Mouse (Mus musculus): ENCODE measurements around the gene Kcnip1. TPM values are rescaled to one million over a fixed set of nuclear protein-coding genes. Genes with fewer than 3 reads are reported as not detected.

Gene Kcnip1
- polyA plus RNA-seq, 1 experiment from 2014 or later, result 2.4 TPM

DNA sequence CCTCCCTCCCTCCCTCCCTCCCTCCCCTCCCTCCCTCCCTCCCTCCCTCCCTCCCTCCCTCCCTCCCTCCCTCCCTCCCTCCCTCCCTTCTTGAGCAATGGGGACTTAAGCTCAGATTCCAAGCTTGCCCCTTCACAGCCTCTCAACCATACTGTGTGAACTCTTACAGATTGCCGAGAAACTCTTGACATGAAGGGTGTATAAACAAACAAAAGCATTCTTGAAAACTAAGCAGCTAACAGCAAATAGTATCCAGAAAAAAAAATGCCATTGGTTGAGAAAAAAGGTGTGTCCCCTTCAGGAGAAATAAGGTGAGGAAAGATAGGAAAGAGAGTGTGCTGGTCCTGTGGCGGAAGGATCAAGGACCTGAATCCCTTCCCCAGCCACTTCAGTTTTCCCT lies 389.8 kb downstream of the Kcnip1 start:
- Histone ChIP-seq H3K4me1 (replicated peaks) (peaks cover 8% of the 10 kb centered on the region), H3K27ac (no peak overlapping the region), H3K9me3 (no peaks in the 10 kb centered on the region), H3K4me2 (no peak overlapping the region), H3K36me3 (no peaks in the 10 kb centered on the region), H3K9ac (replicated peaks) (no peak overlapping the region), H3K27me3 (no peaks in the 10 kb centered on the region), H3K4me3 (replicated peaks) (no peak overlapping the region)
- no peak for ATAC-seq (ENCODE audit: insufficient number of reproducible peaks, insufficient read depth, low FRiP score, low TSS enrichment, low read depth)
- whole genome bisulfite sequencing, result 67% methylated on average over 2 of the region's 2 CpGs

DNA sequence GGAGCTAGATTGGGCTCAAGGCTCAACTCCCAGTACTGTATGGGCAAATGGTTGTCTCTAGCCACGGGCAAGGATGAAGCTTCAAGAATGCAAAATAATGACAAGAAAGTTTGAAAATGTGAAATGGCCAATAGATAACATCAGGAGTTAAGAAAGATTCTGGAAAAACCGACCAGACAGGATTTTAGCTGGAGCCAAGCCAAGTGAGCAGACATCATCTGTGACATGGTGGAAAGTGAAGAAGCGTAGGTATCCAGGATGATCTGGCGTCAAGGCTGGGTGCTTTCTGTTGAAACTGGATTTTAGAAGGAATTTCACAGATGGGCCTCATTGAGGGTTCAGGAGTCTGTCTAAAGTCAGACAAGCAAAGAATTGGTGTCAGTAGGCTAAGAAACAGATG lies 394.0 kb downstream of the Kcnip1 start, which contains the start of gene D130052B06Rik:
D130052B06Rik (plus strand) TSS at position 317 of the 400 bp plus-strand sequence.
- Histone ChIP-seq H3K27me3 (peaks cover 2% of the 10 kb centered on the region; the same call in 1 of the 2 replicates), H3K9me3 (no peaks in the 10 kb centered on the region), H3K36me3 (no peaks in the 10 kb centered on the region), H3K4me1 (replicated peaks) (no peaks in the 10 kb centered on the region), H3K27ac (no peak within 1 kb of the TSS), H3K9ac (replicated peaks) (no peak within 1 kb of the TSS), H3K4me2 (no peak within 1 kb of the TSS), H3K4me3 (replicated peaks) (no peak within 1 kb of the TSS)
- 70% methylated on average over 4 of the region's 4 CpGs for WGBS
- no peak for ATAC-seq (ENCODE audit: insufficient number of reproducible peaks, insufficient read depth, low FRiP score, low TSS enrichment, low read depth)

DNA sequence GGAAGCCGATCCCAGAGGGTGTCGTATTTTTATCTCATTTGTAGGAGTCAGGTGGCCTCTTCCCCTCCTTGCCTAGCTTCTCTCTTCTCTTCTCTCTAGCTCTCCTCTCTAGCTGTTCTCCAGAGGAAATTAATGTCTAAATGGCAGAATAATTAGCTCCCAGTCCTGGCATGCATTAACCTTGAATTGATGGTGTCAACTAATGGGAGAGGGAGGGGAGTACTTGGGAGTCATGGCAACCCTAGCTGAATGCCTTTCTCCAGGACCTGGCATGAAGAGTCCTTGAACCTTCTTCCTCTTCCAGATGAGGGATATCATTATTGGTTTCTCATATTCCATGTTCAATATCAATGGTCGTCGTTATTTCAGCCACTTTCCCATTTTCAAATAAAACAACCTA lies 396.3 kb downstream of the Kcnip1 start:
- no peaks in the 10 kb centered on the region for H3K36me3 ChIP-seq
- H3K9me3 ChIP-seq, result no peaks in the 10 kb centered on the region
- 74% methylated on average over 4 of the region's 4 CpGs for WGBS
- H3K4me1 ChIP-seq (replicated peaks), result no peaks in the 10 kb centered on the region
- H3K9ac ChIP-seq (replicated peaks), result no peak overlapping the region
- H3K4me3 ChIP-seq (replicated peaks), result no peak overlapping the region
- H3K27ac ChIP-seq, result no peak overlapping the region
- H3K27me3 ChIP-seq, result peaks cover 2% of the 10 kb centered on the region; the same call in 1 of the 2 replicates
- ATAC-seq (ENCODE audit: insufficient number of reproducible peaks, insufficient read depth, low FRiP score, low TSS enrichment, low read depth), result no peak
- H3K4me2 ChIP-seq, result no peak overlapping the region

DNA sequence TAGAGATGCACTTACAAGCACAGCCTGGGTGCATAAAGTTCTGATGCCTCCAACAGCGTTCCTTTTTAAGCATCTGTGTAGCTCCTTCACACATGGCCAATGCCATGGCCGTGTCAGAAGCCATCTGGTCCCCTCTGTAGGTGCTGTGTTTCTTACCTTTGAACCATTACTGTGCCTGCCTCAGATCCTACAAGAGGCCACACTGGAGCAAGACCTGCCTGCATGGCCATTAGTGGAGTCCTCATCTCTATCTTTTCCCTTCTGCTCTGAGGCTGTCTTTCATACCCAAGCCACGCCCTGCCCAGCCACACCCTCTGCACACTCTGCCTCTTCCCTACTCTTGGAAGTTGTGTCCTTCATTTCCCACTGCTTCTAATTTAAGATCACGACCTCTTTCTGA lies 400.1 kb downstream of the Kcnip1 start:
- no peak for ATAC-seq (ENCODE audit: insufficient number of reproducible peaks, insufficient read depth, low FRiP score, low TSS enrichment, low read depth)
- Histone ChIP-seq H3K9ac (replicated peaks) (no peak overlapping the region), H3K27ac (no peak overlapping the region), H3K4me3 (replicated peaks) (no peak overlapping the region), H3K27me3 (peaks cover 2% of the 10 kb centered on the region; the same call in 1 of the 2 replicates), H3K4me2 (no peak overlapping the region), H3K9me3 (no peaks in the 10 kb centered on the region), H3K36me3 (no peaks in the 10 kb centered on the region), H3K4me1 (replicated peaks) (no peaks in the 10 kb centered on the region)
- WGBS, result 68% methylated on average over 4 of the region's 4 CpGs

DNA sequence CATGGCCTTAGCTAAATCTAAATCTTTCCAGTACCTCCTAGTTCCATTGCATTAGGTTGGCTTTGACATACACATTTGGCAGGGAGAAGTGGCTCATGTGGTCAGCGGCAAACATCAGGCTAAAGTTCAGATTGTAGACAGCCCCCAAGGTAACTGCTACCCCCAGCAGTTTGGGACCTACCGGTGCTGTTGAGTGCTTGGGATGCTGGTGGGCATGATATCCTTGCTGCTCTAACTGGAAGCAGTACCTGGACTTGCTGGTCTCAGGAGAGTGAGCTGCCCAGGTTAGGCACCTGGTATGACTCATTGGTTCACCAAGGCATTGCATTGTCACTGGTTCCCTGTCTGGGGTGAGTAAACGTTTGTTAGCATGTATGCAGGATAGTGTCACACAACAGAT lies 402.2 kb downstream of the Kcnip1 start:
- 86% methylated on average over 3 of the region's 3 CpGs for WGBS
- ATAC-seq (ENCODE audit: insufficient number of reproducible peaks, insufficient read depth, low FRiP score, low TSS enrichment, low read depth), result no peak
- H3K9ac ChIP-seq (replicated peaks), result no peak overlapping the region
- H3K9me3 ChIP-seq, result no peaks in the 10 kb centered on the region
- no peak overlapping the region for H3K4me3 ChIP-seq (replicated peaks)
- H3K27me3 ChIP-seq, result peaks cover 1% of the 10 kb centered on the region; the same call in 1 of the 2 replicates
- H3K36me3 ChIP-seq, result no peaks in the 10 kb centered on the region
- H3K27ac ChIP-seq, result no peak overlapping the region
- H3K4me2 ChIP-seq, result no peak overlapping the region
- H3K4me1 ChIP-seq (replicated peaks), result no peaks in the 10 kb centered on the region

DNA sequence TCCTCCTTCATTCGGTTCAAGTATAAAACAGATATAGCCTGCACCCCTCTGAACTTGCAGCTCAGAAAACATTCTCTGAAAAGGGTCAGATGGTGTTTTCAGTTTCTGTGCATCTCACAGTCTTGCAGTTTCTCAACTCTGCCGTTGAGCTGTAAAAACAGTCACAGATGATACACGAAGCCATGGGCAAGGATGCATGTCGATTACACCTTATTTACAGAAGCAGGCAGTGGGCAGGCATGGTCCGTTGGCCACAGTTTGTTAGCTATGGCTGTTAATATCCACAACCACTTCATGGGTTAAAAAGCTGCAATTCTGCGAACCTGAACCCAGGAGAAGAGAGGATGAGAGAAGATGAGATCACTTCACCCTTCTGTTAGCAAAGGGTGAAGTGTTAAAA lies 406.3 kb downstream of the Kcnip1 start:
- H3K9me3 ChIP-seq, result no peaks in the 10 kb centered on the region
- H3K27me3 ChIP-seq, result no peaks in the 10 kb centered on the region
- H3K4me1 ChIP-seq (replicated peaks), result no peaks in the 10 kb centered on the region
- no peak overlapping the region for H3K4me2 ChIP-seq
- no peak for ATAC-seq (ENCODE audit: insufficient number of reproducible peaks, insufficient read depth, low FRiP score, low TSS enrichment, low read depth)
- no peak overlapping the region for H3K27ac ChIP-seq
- no peak overlapping the region for H3K4me3 ChIP-seq (replicated peaks)
- 77% methylated on average over 6 of the region's 6 CpGs for WGBS
- H3K36me3 ChIP-seq, result no peaks in the 10 kb centered on the region
- H3K9ac ChIP-seq (replicated peaks), result no peak overlapping the region

DNA sequence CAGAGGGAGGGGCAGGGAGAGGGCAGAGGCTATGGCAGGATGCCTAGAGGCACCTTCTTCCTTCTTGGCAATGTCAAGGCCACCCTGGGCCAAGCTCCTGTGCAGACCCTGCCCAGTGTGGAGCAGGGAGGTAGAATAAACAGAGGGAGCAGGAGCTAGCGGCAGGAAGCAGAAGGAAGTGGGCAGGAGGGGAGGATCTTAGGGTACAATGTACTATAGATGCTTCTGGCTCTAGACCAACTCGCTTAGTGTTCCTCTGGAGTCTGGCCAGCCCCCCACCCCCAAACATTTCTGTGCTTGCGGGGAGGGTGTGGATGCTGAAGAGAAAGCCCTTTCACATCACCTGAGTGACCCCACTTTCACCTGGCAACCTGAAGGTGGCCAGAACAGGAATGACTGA lies 413.3 kb downstream of the Kcnip1 start:
- Histone ChIP-seq H3K4me2 (no peak overlapping the region), H3K4me3 (replicated peaks) (no peak overlapping the region), H3K27me3 (peaks cover 5% of the 10 kb centered on the region; the same call in 1 of the 2 replicates), H3K9ac (replicated peaks) (no peak overlapping the region), H3K36me3 (no peaks in the 10 kb centered on the region), H3K9me3 (no peaks in the 10 kb centered on the region), H3K27ac (no peak overlapping the region), H3K4me1 (replicated peaks) (no peaks in the 10 kb centered on the region; the same call in 1 of the 2 replicates)
- no peak for ATAC-seq (ENCODE audit: insufficient number of reproducible peaks, insufficient read depth, low FRiP score, low TSS enrichment, low read depth)
- 61% methylated on average over 3 of the region's 3 CpGs for WGBS

Other genes with a start within 250 kb of the Kcnip1 start
- 0.13 and 0.15 TPM in 2 replicates for gene Kcnmb1, start 30.1 kb downstream of the Kcnip1 start, polyA plus RNA-seq (2016; fragmentation: Nextera tagmentation; extraction: Ambion mirVana)
- 1.3 and 2.3 TPM in 2 replicates for gene Lcp2, start 53.8 kb upstream of the Kcnip1 start, polyA plus RNA-seq (2016; fragmentation: Nextera tagmentation; extraction: Ambion mirVana)
- gene 4930469K13Rik, start 105.4 kb upstream of the Kcnip1 start, polyA plus RNA-seq (2016; fragmentation: Nextera tagmentation; extraction: Ambion mirVana), result not detected in 2 replicates
- not detected in 2 replicates for gene Foxi1, start 214.9 kb upstream of the Kcnip1 start, polyA plus RNA-seq (2016; fragmentation: Nextera tagmentation; extraction: Ambion mirVana)

Measured in limb, embryonic 12.5 days (tissue).